Mouse (Mus musculus) gastrocnemius, postnatal 14 days (tissue): ENCODE measurements around the gene Pkhd1. TPM values are rescaled to one million over a fixed set of nuclear protein-coding genes. Genes with fewer than 3 reads are reported as not detected.
"Not testable (repeated sequence)": the region's sequence is repeated elsewhere in the genome, so short reads cannot be mapped to it uniquely, and the experiment has no call there.

Experiments
- DNase-seq: peaks from one replicate; pipeline ENCODE4 v3.0.0; 2021; ENCODE audit warnings: mixed read lengths
- intact Hi-C: fragments of 180-260 bp; cut with DNase I; formaldehyde crosslinking; loops from one replicate; pipeline ENCODE4 v1.15.1; 2025; ENCODE audit warnings: low total_unique reads
- total RNA-seq, 2 experiments: library from RNA; stranded (reverse); gene quantifications; 2 replicates each; pipeline ENCODE4 v1.2.3; 2021

The Pkhd1 gene
- total RNA-seq, 2 experiments from 2014 or later, result 0.09 to 0.12 TPM

- intact Hi-C loops, result no loop called here
- no peak for DNase-seq
Measured at GRCm38 (mm10) chr1:20310925-20311324, 306.9 kb downstream of the Pkhd1 start.

- no peak for DNase-seq
- intact Hi-C loops, result loop anchor here (10.0 kb wide), 1 partner anchor 209 kb away; no protein-coding TSS in a partner anchor
Measured at GRCm38 (mm10) chr1:20306116-20306515, 311.7 kb downstream of the Pkhd1 start.

- intact Hi-C loops, result loop anchor here (10.0 kb wide), 1 partner anchor 212 kb away; no protein-coding TSS in a partner anchor
- no peak for DNase-seq
Measured at GRCm38 (mm10) chr1:20302943-20303578, 314.8 kb downstream of the Pkhd1 start.

- intact Hi-C loops, result loop anchor here (10.0 kb wide), 1 partner anchor 212 kb away; no protein-coding TSS in a partner anchor
- DNase-seq, result no peak
Measured at GRCm38 (mm10) chr1:20302187-20302942, 315.5 kb downstream of the Pkhd1 start.

GRCm38 (mm10) chr1:20301631-20302030 is 316.2 kb downstream of the Pkhd1 start:
- DNase-seq, result no peak
- intact Hi-C loops, result loop anchor here (10.0 kb wide), 1 partner anchor 213 kb away; no protein-coding TSS in a partner anchor

- intact Hi-C loops, result no loop called here
- no peak for DNase-seq
Measured at GRCm38 (mm10) chr1:20288696-20289095, 329.2 kb downstream of the Pkhd1 start.

GRCm38 (mm10) chr1:20260403-20260802 is 357.5 kb downstream of the Pkhd1 start:
- no peak for DNase-seq
- intact Hi-C loops, result no loop called here

GRCm38 (mm10) chr1:20248169-20248568 is 369.7 kb downstream of the Pkhd1 start:
- intact Hi-C loops, result no loop called here
- DNase-seq, result no peak

- intact Hi-C loops, result no loop called here
- no peak for DNase-seq
Measured at GRCm38 (mm10) chr1:20216681-20217080, 401.2 kb downstream of the Pkhd1 start.

- intact Hi-C loops, result no loop called here
- DNase-seq, result no peak
Measured at GRCm38 (mm10) chr1:20190444-20190843, 427.4 kb downstream of the Pkhd1 start.

GRCm38 (mm10) chr1:20180157-20180556 is 437.7 kb downstream of the Pkhd1 start:
- intact Hi-C loops, result no loop called here
- DNase-seq, result no peak

- intact Hi-C loops, result no loop called here
- DNase-seq, result no peak
Measured at GRCm38 (mm10) chr1:20171199-20171598, 446.7 kb downstream of the Pkhd1 start.

GRCm38 (mm10) chr1:20150627-20151026 is 467.2 kb downstream of the Pkhd1 start:
- DNase-seq, result not testable (repeated sequence)

GRCm38 (mm10) chr1:20150016-20150415 is 467.8 kb downstream of the Pkhd1 start:
- DNase-seq, result no peak
- intact Hi-C loops, result no loop called here

More at GRCm38 (mm10) chr1:20150627-20151026, 467.2 kb downstream of the Pkhd1 start:
- intact Hi-C loops, result not testable (repeated sequence)

- DNase-seq, result no peak
Measured at GRCm38 (mm10) chr1:20136205-20136604, 481.7 kb downstream of the Pkhd1 start.

GRCm38 (mm10) chr1:20135065-20135618 is 482.7 kb downstream of the Pkhd1 start:
- intact Hi-C loops, result no loop called here
- no peak for DNase-seq

More at GRCm38 (mm10) chr1:20136205-20136604, 481.7 kb downstream of the Pkhd1 start:
- intact Hi-C loops, result no loop called here

- DNase-seq, result no peak
- intact Hi-C loops, result no loop called here
Measured at GRCm38 (mm10) chr1:20133636-20134035, 484.2 kb downstream of the Pkhd1 start.

- intact Hi-C loops, result no loop called here
- DNase-seq, result no peak
Measured at GRCm38 (mm10) chr1:20131786-20132596, 485.9 kb downstream of the Pkhd1 start.

- intact Hi-C loops, result no loop called here
- DNase-seq, result no peak
Measured at GRCm38 (mm10) chr1:20117331-20117730, 500.5 kb downstream of the Pkhd1 start.

- intact Hi-C loops, result no loop called here
- DNase-seq, result no peak
Measured at GRCm38 (mm10) chr1:20069733-20070132, 548.1 kb downstream of the Pkhd1 start.
